Mouse (Mus musculus) urinary bladder, postnatal 25 days (tissue): ENCODE measurements around the gene Jhy.

Experiments used
- DNase-seq: peaks from one replicate; pipeline ENCODE4 v3.0.0; 2022; ENCODE audit warnings: low spot score

The Jhy gene

GRCm38 (mm10) chr9:40858461-40859160 is 105.3 kb downstream of the Jhy start:
- DNase-seq, result no peak

DNA sequence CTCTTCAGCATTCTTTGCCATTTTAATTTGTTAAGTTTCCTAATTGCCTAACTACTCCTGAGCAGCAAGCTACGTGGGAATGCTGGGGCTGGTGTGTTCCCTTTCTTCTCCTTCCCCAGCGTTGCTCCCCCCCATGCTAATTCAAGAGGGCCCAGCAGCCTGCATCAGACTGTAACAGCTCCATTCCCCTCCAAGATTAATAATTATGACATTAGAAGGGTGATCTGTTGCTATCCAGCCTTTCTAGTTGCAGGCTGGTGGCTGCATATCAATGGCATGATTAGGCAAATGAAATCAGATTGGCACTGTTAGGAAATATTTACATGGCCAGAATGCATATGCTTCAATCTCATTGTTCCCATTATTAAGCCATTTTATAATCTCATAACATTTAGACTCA is 112.4 kb downstream of the Jhy start:
- DNase-seq, result no peak
